Mouse (Mus musculus) ES-Bruce4 (cell line): ENCODE measurements around the gene Wdr73.

Experiments used
- CTCF ChIP-seq: IDR thresholded peaks from one replicate; pipeline ENCODE4 v1.8.1; 2011; ENCODE audit warnings: low read depth, low read length
- EP300 ChIP-seq: IDR thresholded peaks from 2 replicates; pipeline ENCODE4 v1.6.1; 2011; ENCODE audit warnings: low read depth, low read length; ENCODE audit not compliant: insufficient read depth
- POLR2A ChIP-seq: IDR thresholded peaks from one replicate; pipeline ENCODE4 v1.8.1; 2011; ENCODE audit warnings: low read length; ENCODE audit not compliant: insufficient read depth

DNA sequence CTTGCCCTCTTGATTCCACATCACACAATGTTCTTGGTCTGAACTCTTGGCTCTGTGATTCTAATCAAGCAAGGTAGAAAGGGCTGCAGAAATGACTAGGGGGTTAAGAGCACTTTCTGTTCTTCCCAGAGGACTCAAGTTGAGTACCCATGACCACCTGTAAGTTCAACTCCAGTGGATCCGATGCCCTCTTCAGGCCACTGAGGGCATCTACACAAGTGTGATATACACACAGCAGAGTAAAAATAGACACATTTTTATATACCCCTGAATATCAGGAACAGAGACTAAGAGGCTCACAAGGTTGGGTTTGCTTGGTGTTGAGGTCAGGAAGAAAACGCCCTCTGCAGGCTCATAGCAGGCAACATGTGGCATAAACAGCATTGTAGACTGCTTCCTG, 27.4 kb downstream of the Wdr73 start:
- no peak for TF ChIP-seq CTCF
- no peak for TF ChIP-seq POLR2A
- TF ChIP-seq EP300, result no peak
